Mouse (Mus musculus) C2C12 (cell line): ENCODE measurements around the gene Hal.

ENCODE experiments used
- CTCF ChIP-seq: IDR thresholded peaks from one replicate; pipeline ENCODE4 v1.5.1; 2011; ENCODE audit not compliant: control insufficient read depth, insufficient read depth, insufficient read length
- MAX ChIP-seq: IDR thresholded peaks from one replicate; pipeline ENCODE4 v1.6.1; 2011; ENCODE audit warnings: mild to moderate bottlenecking, control low read depth

DNA sequence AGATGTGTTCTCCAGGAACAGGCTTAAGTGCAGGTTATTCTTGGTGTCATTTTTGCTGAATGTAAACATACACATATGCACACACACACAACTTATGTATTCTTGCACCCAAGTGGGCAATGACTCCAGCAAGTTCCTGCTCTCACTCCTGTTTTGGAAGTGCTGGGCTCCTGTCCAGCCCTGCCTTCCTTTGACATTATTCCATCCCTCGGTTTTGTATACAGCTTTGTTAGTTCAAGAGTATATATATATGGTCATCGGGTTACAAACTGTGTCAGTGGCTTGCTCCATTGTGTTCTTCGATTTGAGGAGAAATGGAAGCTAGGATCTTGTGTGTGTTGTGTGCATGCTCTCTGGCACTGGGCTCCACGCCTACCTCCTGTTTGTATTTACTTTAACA, 29.6 kb downstream of the Hal start:
- TF ChIP-seq MAX (no peak), CTCF (no peak)
